Mouse (Mus musculus) olfactory bulb, adult 2 months (tissue): Measurements from ENCODE around the gene Zfand2b.

Experiments
- CTCF ChIP-seq: fragments of 200-500 bp; IDR thresholded peaks from 2 replicates; pipeline ENCODE4 v1.5.1; 2012; ENCODE audit warnings: low read depth, mild to moderate bottlenecking, low read length, moderate library complexity; ENCODE audit not compliant: insufficient read depth
- POLR2A ChIP-seq: fragments of 200-500 bp; IDR thresholded peaks from 2 replicates; pipeline ENCODE4 v1.6.1; 2012; ENCODE audit warnings: mild to moderate bottlenecking, low read depth, low read length, moderate library complexity; ENCODE audit not compliant: insufficient read depth

- TF ChIP-seq POLR2A (peak; percentile 24; the same call in 1 of the 2 replicates), CTCF (no peak)
Observed at GRCm38 (mm10) chr1:75180105-75180590, 11.7 kb downstream of the Zfand2b start, which contains the start of gene Abcb6.
